ENCODE assay signal across 8 mouse cellular contexts in the genomic region with DNA sequence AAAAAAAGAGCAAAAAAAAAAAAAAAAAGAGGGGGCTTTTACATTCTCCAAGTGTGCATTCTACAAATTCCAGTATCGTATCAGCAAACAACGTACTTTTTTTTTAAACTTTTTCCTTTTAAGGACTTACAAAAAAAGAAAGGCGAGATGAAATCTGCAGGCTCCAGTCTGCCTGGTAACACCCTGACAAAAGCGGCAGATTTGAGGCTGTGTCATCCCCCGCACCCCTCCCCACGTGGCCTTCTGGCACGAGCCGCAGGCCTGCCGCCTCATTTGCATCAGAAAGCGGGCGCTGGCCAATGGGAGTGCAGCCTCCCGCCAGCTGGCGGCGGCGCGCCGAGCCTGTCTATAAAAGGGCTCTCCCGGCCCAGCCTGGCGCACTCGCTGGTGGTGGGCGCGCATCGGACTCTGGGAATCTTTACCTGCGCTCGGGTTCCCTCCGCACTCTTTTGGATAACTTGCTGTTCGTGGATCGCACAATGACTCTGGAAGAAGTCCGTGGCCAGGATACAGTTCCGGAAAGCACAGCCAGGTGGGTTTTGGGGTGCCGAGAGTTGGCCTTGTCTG. TPM values are rescaled to one million over a fixed set of nuclear protein-coding genes. Genes with fewer than 3 reads are reported as not detected.
DNase-seq lines count a peak whose midpoint lies in the region; ATAC-seq lines count a peak whose summit lies in the region.

A gene (plus strand): TSS at position 378 of the 567 bp plus-strand sequence.

- 1% methylated on average over 31 of the region's 31 CpGs for WGBS in heart, embryonic 13.5 days
- whole genome bisulfite sequencing in liver, embryonic 13.5 days (ENCODE audit: insufficient replicate concordance), result under 1% methylated on average over 31 of the region's 31 CpGs
- under 1% methylated on average over 31 of the region's 31 CpGs for WGBS in stomach, embryonic 16.5 days

- H3K4me2 ChIP-seq in heart, embryonic 13.5 days, result peak within 1 kb of the TSS; percentile 93
- peak within 1 kb of the TSS; percentile 100 for H3K4me2 ChIP-seq in liver, embryonic 13.5 days
- peak within 1 kb of the TSS; percentile 96 for H3K4me2 ChIP-seq in stomach, embryonic 16.5 days (ENCODE audit: low read depth, low read length)

- H3K4me1 ChIP-seq in heart, embryonic 13.5 days, result peaks cover 54% of the 10 kb centered on the region
- H3K4me1 ChIP-seq in liver, embryonic 13.5 days (replicated peaks), result peaks cover 92% of the 10 kb centered on the region
- peaks cover 31% of the 10 kb centered on the region for H3K4me1 ChIP-seq in stomach, embryonic 16.5 days (ENCODE audit: control insufficient read depth, insufficient read depth, low read length)

- H3K9me3 ChIP-seq in heart, embryonic 13.5 days, result no peaks in the 10 kb centered on the region
- no peaks in the 10 kb centered on the region for H3K9me3 ChIP-seq in liver, embryonic 13.5 days (replicated peaks)
- no peaks in the 10 kb centered on the region for H3K9me3 ChIP-seq in stomach, embryonic 16.5 days (replicated peaks; ENCODE audit: control insufficient read depth, low read length)

- DNase-seq in CD4-positive helper T cell, adult 2 months (ENCODE audit: low read depth, low spot score), result peak; percentile 97
- DNase-seq in brain, embryonic 18.5 days (ENCODE audit: low read depth, low spot score), result peak; percentile 89
- DNase-seq in kidney, postnatal 14 days, result peak; percentile 97
- DNase-seq in liver, embryonic 13.5 days, result peak; percentile 96
- peak; percentile 98 for DNase-seq in neural tube, embryonic 10.5 days (ENCODE audit: extremely low spot score, low spot score)

- H3K9ac ChIP-seq in heart, embryonic 13.5 days, result peak within 1 kb of the TSS; percentile 98
- peak within 1 kb of the TSS; percentile 90 for H3K9ac ChIP-seq in liver, embryonic 13.5 days
- H3K9ac ChIP-seq in stomach, embryonic 16.5 days (ENCODE audit: low read length), result peak within 1 kb of the TSS; percentile 85

- H3K4me3 ChIP-seq in heart, embryonic 13.5 days, result peak within 1 kb of the TSS; percentile 75
- H3K4me3 ChIP-seq in liver, embryonic 13.5 days (replicated peaks), result peak within 1 kb of the TSS; percentile 88
- peak within 1 kb of the TSS; percentile 67 for H3K4me3 ChIP-seq in stomach, embryonic 16.5 days (replicated peaks; ENCODE audit: low read length)

- peaks cover 10% of the 10 kb centered on the region; the same call in 1 of the 2 replicates for H3K27me3 ChIP-seq in heart, embryonic 13.5 days (replicated peaks)
- H3K27me3 ChIP-seq in liver, embryonic 13.5 days, result peaks cover 13% of the 10 kb centered on the region; the same call in 1 of the 2 replicates
- peaks cover 8% of the 10 kb centered on the region; the same call in 1 of the 2 replicates for H3K27me3 ChIP-seq in stomach, embryonic 16.5 days (ENCODE audit: control insufficient read depth, insufficient read depth, low read length)

- ATAC-seq in erythroid progenitor cell, adult 5-6 weeks (replicated peaks; ENCODE audit: low FRiP score, poor library complexity, severe bottlenecking), result peak; percentile 68
- peak; percentile 69 for ATAC-seq in heart, embryonic 13.5 days (ENCODE audit: extremely low read depth, insufficient number of reproducible peaks, low FRiP score, low TSS enrichment)
- peak; percentile 56 for ATAC-seq in liver, embryonic 13.5 days (ENCODE audit: low read depth)
- ATAC-seq in stomach, embryonic 16.5 days (ENCODE audit: insufficient read depth, low FRiP score), result peak; percentile 81

- H3K36me3 ChIP-seq in heart, embryonic 13.5 days, result 0 out of 2 replicates have a peak, but pooled peaks cover 2% of the 10 kb centered on the region
- H3K36me3 ChIP-seq in liver, embryonic 13.5 days, result no peaks in the 10 kb centered on the region
- no peaks in the 10 kb centered on the region for H3K36me3 ChIP-seq in stomach, embryonic 16.5 days (ENCODE audit: control insufficient read depth, insufficient read depth, low read length)

- peak within 1 kb of the TSS; percentile 97 for H3K27ac ChIP-seq in heart, embryonic 13.5 days (replicated peaks)
- H3K27ac ChIP-seq in liver, embryonic 13.5 days, result peak within 1 kb of the TSS; percentile 98
- H3K27ac ChIP-seq in stomach, embryonic 16.5 days (ENCODE audit: low read length), result peak within 1 kb of the TSS; percentile 92

RNA-seq across cellular contexts. Expression of the gene that starts here (rescaled TPM):
- 4.3 TPM in 1 of 2 replicates, not detected in the other for total RNA-seq in erythroid progenitor cell, adult 5-6 weeks (2015; ENCODE audit: low replicate concordance)
- 9.4 TPM in 1 of 2 replicates, not detected in the other for total RNA-seq in erythroid progenitor cell, adult 5-6 weeks (2017; ENCODE audit: low replicate concordance)
- polyA plus RNA-seq in heart, embryonic 13.5 days (2015; fragmentation: Nextera tagmentation; extraction: Ambion mirVana), result 51.2 and 51.8 TPM in 2 replicates
- polyA plus RNA-seq in liver, embryonic 13.5 days (2015; fragmentation: Nextera tagmentation; extraction: Ambion mirVana), result 19.5 and 20.8 TPM in 2 replicates
- polyA plus RNA-seq in stomach, embryonic 16.5 days (2015; fragmentation: Nextera tagmentation; extraction: Ambion mirVana), result 41.4 and 44.0 TPM in 2 replicates

Comparison
In these comparisons a context has a peak if more than half of its experiments do, and no peak if none do; other contexts are left out.
1. Peak in every context shown above with its lines: DNase-seq, ATAC-seq, H3K4me3 ChIP-seq and H3K27ac ChIP-seq.